Mouse (Mus musculus) megakaryocyte, embryonic 14.5 days (primary cell): ENCODE measurements around the gene Gm11595. TPM values are rescaled to one million over a fixed set of nuclear protein-coding genes. Genes with fewer than 3 reads are reported as not detected.

ENCODE experiments used
- H3K27me3 ChIP-seq: replicated peaks from 2 replicates; pipeline ENCODE3; 2012; ENCODE audit warnings: inconsistent platforms
- H3K36me3 ChIP-seq: replicated peaks from 2 replicates; pipeline ENCODE3; 2012; ENCODE audit warnings: low read length, inconsistent platforms, mixed read lengths
- H3K4me1 ChIP-seq: 2 replicates; pipeline ENCODE4 v1.6.1; 2012; ENCODE audit warnings: inconsistent platforms
- H3K4me3 ChIP-seq: replicated peaks from 2 replicates; pipeline ENCODE3; 2012; ENCODE audit warnings: moderate library complexity, mild to moderate bottlenecking, inconsistent platforms
- H3K9me3 ChIP-seq: 2 replicates; pipeline ENCODE4 v1.6.1; 2012; ENCODE audit warnings: inconsistent platforms
- FLI1 ChIP-seq: IDR thresholded peaks from 2 replicates; pipeline ENCODE4 v1.6.1; 2012; ENCODE audit warnings: low read length, inconsistent platforms, mixed read lengths
- GATA1 ChIP-seq: IDR thresholded peaks from 3 replicates; pipeline ENCODE4 v1.6.1; 2012; ENCODE audit warnings: mixed read lengths, low read length, inconsistent platforms, borderline replicate concordance
- polyA plus RNA-seq: library from polyadenylated mRNA; stranded (reverse); fragments of >175 nt; gene quantifications from 2 replicates; pipeline ENCODE4 v1.2.3, GENCODE M21; 2012; ENCODE audit warnings: low replicate concordance; ENCODE audit not compliant: insufficient read depth

The Gm11595 gene
- polyA plus RNA-seq, 1 experiment, result not detected

- Histone ChIP-seq H3K4me3 (no peak overlapping the region), H3K9me3 (no peaks in the 10 kb centered on the region), H3K4me1 (no peaks in the 10 kb centered on the region), H3K27me3 (no peaks in the 10 kb centered on the region), H3K36me3 (no peaks in the 10 kb centered on the region)
- TF ChIP-seq GATA1 (no peak), FLI1 (no peak)
Observed at GRCm38 (mm10) chr11:99743985-99744384, 28.7 kb downstream of the Gm11595 start.

GRCm38 (mm10) chr11:99734190-99734589 is 38.5 kb downstream of the Gm11595 start, which contains the start of gene Gm14180:
Gene Gm14180, minus strand, starts transcription at chr11:99734290.
- no peak for TF ChIP-seq FLI1
- TF ChIP-seq GATA1, result no peak
- no peaks in the 10 kb centered on the region for H3K4me1 ChIP-seq

GRCm38 (mm10) chr11:99724061-99724460 is 48.7 kb downstream of the Gm11595 start:
- H3K27me3 ChIP-seq, result no peaks in the 10 kb centered on the region
- TF ChIP-seq GATA1 (no peak), FLI1 (no peak)
- no peaks in the 10 kb centered on the region for H3K36me3 ChIP-seq
- no peaks in the 10 kb centered on the region for H3K9me3 ChIP-seq
- no peaks in the 10 kb centered on the region for H3K4me1 ChIP-seq
- H3K4me3 ChIP-seq, result no peak overlapping the region

More at GRCm38 (mm10) chr11:99734190-99734589, 38.5 kb downstream of the Gm11595 start, which contains the start of gene Gm14180:
- Histone ChIP-seq H3K27me3 (no peaks in the 10 kb centered on the region), H3K36me3 (no peaks in the 10 kb centered on the region), H3K4me3 (no peak within 1 kb of the TSS), H3K9me3 (no peaks in the 10 kb centered on the region)

Other genes with a start within 250 kb of the Gm11595 start
- gene Krt40, start 229.8 kb downstream of the Gm11595 start, polyA plus RNA-seq, result not detected in 2 replicates
- not detected in 2 replicates for gene Krtap3-3, start 222.0 kb downstream of the Gm11595 start, polyA plus RNA-seq
- gene Krtap3-2, start 216.1 kb downstream of the Gm11595 start, polyA plus RNA-seq, result not detected in 2 replicates
- gene Gm11939, start 213.4 kb downstream of the Gm11595 start, polyA plus RNA-seq, result not detected in 2 replicates
- not detected in 2 replicates for gene Krtap3-1, start 206.3 kb downstream of the Gm11595 start, polyA plus RNA-seq
- not detected in 2 replicates for gene Krtap1-5, start 191.9 kb downstream of the Gm11595 start, polyA plus RNA-seq
- gene Krtap1-4, start 189.3 kb downstream of the Gm11595 start, polyA plus RNA-seq, result not detected in 2 replicates
- not detected in 2 replicates for gene Krtap1-3, start 181.6 kb downstream of the Gm11595 start, polyA plus RNA-seq
- gene Krtap9-3, start 174.8 kb downstream of the Gm11595 start, polyA plus RNA-seq, result not detected in 2 replicates
- gene Gm11938, start 169.6 kb downstream of the Gm11595 start, polyA plus RNA-seq, result not detected in 2 replicates
- gene Gm11937, start 162.7 kb downstream of the Gm11595 start, polyA plus RNA-seq, result not detected in 2 replicates
- not detected in 2 replicates for gene Krtap2-4, start 158.1 kb downstream of the Gm11595 start, polyA plus RNA-seq
- not detected in 2 replicates for gene Gm11562, start 152.5 kb downstream of the Gm11595 start, polyA plus RNA-seq
- not detected in 2 replicates for gene Krtap4-1, start 144.7 kb downstream of the Gm11595 start, polyA plus RNA-seq
- not detected in 2 replicates for gene Krtap4-2, start 137.8 kb downstream of the Gm11595 start, polyA plus RNA-seq
- gene Krtap4-7, start 128.8 kb downstream of the Gm11595 start, polyA plus RNA-seq, result not detected in 2 replicates
- gene Gm11555, start 122.7 kb downstream of the Gm11595 start, polyA plus RNA-seq, result not detected in 2 replicates
- gene Gm11563, start 114.0 kb downstream of the Gm11595 start, polyA plus RNA-seq, result not detected in 2 replicates
- gene Krtap4-6, start 107.0 kb downstream of the Gm11595 start, polyA plus RNA-seq, result not detected in 2 replicates
- gene Gm14190, start 82.2 kb downstream of the Gm11595 start, polyA plus RNA-seq, result not detected in 2 replicates
- not detected in 2 replicates for gene Gm14180, start 38.6 kb downstream of the Gm11595 start, polyA plus RNA-seq
- not detected in 2 replicates for gene Krtap4-8, start 7.8 kb upstream of the Gm11595 start, polyA plus RNA-seq
- gene Krtap4-9, start 12.3 kb upstream of the Gm11595 start, polyA plus RNA-seq, result not detected in 2 replicates
- not detected in 2 replicates for gene Gm11596, start 20.6 kb upstream of the Gm11595 start, polyA plus RNA-seq
- gene Gm11569, start 26.0 kb upstream of the Gm11595 start, polyA plus RNA-seq, result not detected in 2 replicates
- gene Gm11554, start 31.5 kb upstream of the Gm11595 start, polyA plus RNA-seq, result not detected in 2 replicates
- not detected in 2 replicates for gene Krtap4-13, start 37.0 kb upstream of the Gm11595 start, polyA plus RNA-seq
- not detected in 2 replicates for gene Gm11564, start 42.8 kb upstream of the Gm11595 start, polyA plus RNA-seq
- gene 2300003K06Rik, start 65.2 kb upstream of the Gm11595 start, polyA plus RNA-seq, result not detected in 2 replicates
- not detected in 2 replicates for gene Krtap4-16, start 78.7 kb upstream of the Gm11595 start, polyA plus RNA-seq
- not detected in 2 replicates for gene Gm11568, start 85.0 kb upstream of the Gm11595 start, polyA plus RNA-seq
- not detected in 2 replicates for gene Gm11559, start 91.6 kb upstream of the Gm11595 start, polyA plus RNA-seq
- not detected in 2 replicates for gene Krtap9-1, start 100.5 kb upstream of the Gm11595 start, polyA plus RNA-seq
- gene Gm11567, start 106.3 kb upstream of the Gm11595 start, polyA plus RNA-seq, result not detected in 2 replicates
- not detected in 2 replicates for gene Krtap31-1, start 135.0 kb upstream of the Gm11595 start, polyA plus RNA-seq
- not detected in 2 replicates for gene Gm11565, start 141.8 kb upstream of the Gm11595 start, polyA plus RNA-seq
- not detected in 2 replicates for gene Krtap31-2, start 163.4 kb upstream of the Gm11595 start, polyA plus RNA-seq
- not detected in 2 replicates for gene Krtap9-5, start 175.6 kb upstream of the Gm11595 start, polyA plus RNA-seq
- not detected in 2 replicates for gene Krtap29-1, start 206.1 kb upstream of the Gm11595 start, polyA plus RNA-seq
- gene Krtap16-1, start 213.7 kb upstream of the Gm11595 start, polyA plus RNA-seq, result not detected in 2 replicates
- not detected in 2 replicates for gene Krtap17-1, start 221.1 kb upstream of the Gm11595 start, polyA plus RNA-seq
- not detected in 2 replicates for gene Krt33a, start 243.3 kb upstream of the Gm11595 start, polyA plus RNA-seq